Mouse (Mus musculus) liver, embryonic 14.5 days (tissue): ENCODE measurements around the gene Alyref. TPM values are rescaled to one million over a fixed set of nuclear protein-coding genes. Genes with fewer than 3 reads are reported as not detected.

Experiments used
- ATAC-seq: fragments of 200-750 bp; cut with Nextera tagmentation; 2 replicates; pipeline ENCODE4 v1.8.0; 2017; ENCODE audit warnings: moderate number of reproducible peaks, mild to moderate bottlenecking, moderate library complexity; ENCODE audit not compliant: insufficient read depth
- DNase-seq, 3 experiments: peaks; one replicate each; pipeline ENCODE4 v3.0.0-alpha.2; 2012 to 2013; ENCODE audit warnings: low read depth in 3 of 3, low spot score in 3 of 3
- H3K27ac ChIP-seq: fragments of 300-500 bp; sonication (generic); 2 replicates; pipeline ENCODE4 v1.5.1; 2014; ENCODE audit warnings: moderate library complexity, mild to moderate bottlenecking, control low read depth, inconsistent platforms
- H3K27me3 ChIP-seq: fragments of 300-500 bp; sonication (generic); 2 replicates; pipeline ENCODE4 v1.6.1; 2014; ENCODE audit warnings: mild to moderate bottlenecking, low read length, moderate library complexity; ENCODE audit not compliant: control insufficient read depth, insufficient read depth
- H3K36me3 ChIP-seq: fragments of 300-500 bp; sonication (generic); replicated peaks from 2 replicates; pipeline ENCODE4 v1.6.1; 2014; ENCODE audit warnings: low read depth; ENCODE audit not compliant: control insufficient read depth, insufficient read depth
- H3K4me1 ChIP-seq, 2 experiments: fragments of 200-500 bp in 1 of 2; fragments of 300-500 bp in 1 of 2; sonication (generic) in 1 of 2; replicated peaks; 2 replicates each; pipeline ENCODE4 v1.6.1; 2012 to 2014; ENCODE audit warnings: antibody characterized with exemption in 1 of 2, inconsistent platforms in 1 of 2, low read length in 1 of 2; ENCODE audit not compliant: control insufficient read depth in 2 of 2, insufficient read depth in 2 of 2
- H3K4me2 ChIP-seq: fragments of 300-500 bp; sonication (generic); 2 replicates; pipeline ENCODE4 v1.6.1; 2014; ENCODE audit warnings: low read depth, mild to moderate bottlenecking, control low read depth, moderate library complexity
- H3K4me3 ChIP-seq, 2 experiments: fragments of 200-500 bp in 1 of 2; fragments of 300-500 bp in 1 of 2; sonication (generic) in 1 of 2; 2 replicates each; pipeline ENCODE4 v1.5.1; 2012 to 2014; ENCODE audit warnings: low read depth in 2 of 2, low read length in 2 of 2, mild to moderate bottlenecking in 2 of 2, control low read depth in 1 of 2, inconsistent platforms in 1 of 2, moderate library complexity in 1 of 2; ENCODE audit not compliant: insufficient read depth in 1 of 2
- H3K9ac ChIP-seq: fragments of 300-500 bp; sonication (generic); replicated peaks from 2 replicates; pipeline ENCODE4 v1.6.1; 2014; ENCODE audit warnings: mild to moderate bottlenecking, control low read depth, moderate library complexity
- H3K9me3 ChIP-seq: fragments of 300-500 bp; sonication (generic); 2 replicates; pipeline ENCODE4 v1.6.1; 2016; ENCODE audit warnings: low read length, mixed read lengths; ENCODE audit not compliant: control insufficient read depth
- CTCF ChIP-seq: IDR thresholded peaks from 2 replicates; pipeline ENCODE4 v1.5.1; 2016; ENCODE audit warnings: antibody characterized with exemption, low read depth, control low read depth
- EP300 ChIP-seq: IDR thresholded peaks from 2 replicates; pipeline ENCODE4 v1.6.1; 2016; ENCODE audit warnings: antibody characterized with exemption, low read depth
- WGBS: fragments of 180-500 bp; shearing (Covaris S2); extraction: QIAGEN DNeasy Blood & Tissue Kit; methylation state at CpG from one replicate; pipeline ENCODE4 v1.1.7; 2014; ENCODE audit not compliant: insufficient replicate concordance; 5-methylcytosine and 5-hydroxymethylcytosine counted together
- polyA plus RNA-seq, 2 experiments: library from polyadenylated mRNA; depleted of rRNA in 1 of 2; stranded (reverse) in 1 of 2; unstranded in 1 of 2; fragments of >200 nt; fragmentation: Nextera tagmentation in 1 of 2; extraction: Ambion mirVana in 1 of 2; gene quantifications; 2 replicates each; pipeline versions ENCODE4 v1.2.1 to v1.2.3; 2012 to 2014

Gene Alyref
- polyA plus RNA-seq, 2 experiments, result 110 to 349 TPM

DNA sequence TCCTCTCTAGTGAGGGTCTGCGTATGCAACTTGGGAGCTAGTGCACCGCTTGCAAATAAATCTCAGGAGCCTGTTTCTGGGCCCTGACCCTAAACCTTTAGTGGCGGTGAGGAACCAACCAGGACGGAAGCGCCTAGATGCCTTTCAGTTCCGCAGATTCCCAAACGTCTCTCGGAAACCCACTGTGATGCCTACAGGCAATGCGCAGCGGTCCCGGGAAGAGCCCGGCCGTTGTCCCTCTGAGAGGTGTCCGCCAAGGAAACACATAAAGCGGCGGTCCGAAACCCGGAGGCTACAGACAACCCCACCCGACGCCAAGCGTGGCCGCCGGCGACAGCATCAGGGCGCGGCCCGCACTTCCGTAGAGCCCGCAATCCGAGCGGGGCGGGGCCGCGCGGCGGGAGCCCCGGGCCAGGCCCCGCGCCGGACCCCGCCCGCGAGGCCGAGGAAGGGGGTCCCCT is 17.3 kb downstream of the Alyref start:
- H3K27me3 ChIP-seq, result no peaks in the 10 kb centered on the region
- H3K4me1 ChIP-seq, result peaks cover 16 to 19% of the 10 kb centered on the region in 2 experiments
- peaks cover 29% of the 10 kb centered on the region for H3K36me3 ChIP-seq
- H3K4me2 ChIP-seq, result peak overlapping the region; percentile 98
- peak; percentile 71 for ATAC-seq
- H3K9ac ChIP-seq, result peak overlapping the region; percentile 86
- H3K27ac ChIP-seq, result peak overlapping the region; percentile 70
- H3K4me3 ChIP-seq, result peak overlapping the region; percentile 86 to 89
- WGBS, result under 1% methylated on average over 44 of the region's 44 CpGs
- DNase-seq, result no peak
- TF ChIP-seq CTCF (no peak), EP300 (no peak)
- no peaks in the 10 kb centered on the region for H3K9me3 ChIP-seq

GRCm38 (mm10) chr11:120580190-120580589 is 18.0 kb downstream of the Alyref start:
- ATAC-seq (no peak), DNase-seq (no peak)

DNA sequence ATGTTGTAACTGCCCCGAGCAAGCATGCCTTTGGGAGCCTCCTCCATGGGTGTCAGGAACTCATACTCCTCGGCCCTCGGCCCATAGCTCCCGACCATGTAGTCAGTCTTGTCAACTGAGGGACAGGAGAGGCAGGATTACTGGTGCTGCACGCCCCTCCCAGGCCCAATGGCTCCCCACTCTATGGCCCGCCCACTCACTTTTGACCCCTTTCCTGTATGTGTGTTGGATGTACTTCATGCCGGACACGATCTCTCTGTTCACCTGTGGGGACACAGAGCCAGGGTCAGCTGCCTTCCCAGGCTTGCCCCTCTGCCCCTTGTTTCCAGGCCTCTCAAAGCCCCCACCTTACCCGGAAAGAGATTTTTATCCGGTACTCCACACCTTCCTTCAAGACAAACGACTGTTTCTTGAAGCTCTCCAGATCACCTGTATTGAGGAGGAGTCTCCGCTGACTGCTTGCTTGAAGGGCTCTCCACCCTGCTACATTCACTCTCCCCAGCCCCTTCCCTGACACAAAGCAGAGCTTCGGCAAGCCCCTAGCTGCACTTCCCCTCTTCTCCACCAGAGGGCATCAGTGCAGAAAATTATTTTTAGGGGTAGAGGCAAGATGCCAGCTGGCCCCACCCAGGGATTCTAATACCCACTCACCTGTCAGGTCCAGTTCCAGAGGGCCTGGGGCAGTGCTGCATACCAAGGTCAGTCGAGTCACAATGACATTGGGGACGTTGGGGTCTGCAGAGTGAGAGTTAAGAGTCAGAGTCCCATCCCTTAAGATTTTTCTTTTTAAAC is 18.7 kb downstream of the Alyref start:
- peak overlapping the region; percentile 98 for H3K4me2 ChIP-seq
- TF ChIP-seq CTCF (peak; percentile 95), EP300 (no peak)
- H3K4me3 ChIP-seq, result peak overlapping the region; percentile 86 to 89
- H3K9me3 ChIP-seq, result no peaks in the 10 kb centered on the region
- DNase-seq (peak in 1 of 3 experiments; percentile 56), ATAC-seq (no peak)
- no peak overlapping the region for H3K9ac ChIP-seq
- no peaks in the 10 kb centered on the region for H3K27me3 ChIP-seq
- peaks cover 18 to 21% of the 10 kb centered on the region in 2 experiments for H3K4me1 ChIP-seq
- 57% methylated on average over 15 of the region's 15 CpGs for WGBS
- no peak overlapping the region; the same call in 1 of the 2 replicates for H3K27ac ChIP-seq
- peaks cover 18% of the 10 kb centered on the region for H3K36me3 ChIP-seq

More at GRCm38 (mm10) chr11:120580190-120580589, 18.0 kb downstream of the Alyref start:
- H3K27me3 ChIP-seq, result no peaks in the 10 kb centered on the region
- TF ChIP-seq CTCF, result no peak
- H3K4me1 ChIP-seq, result peaks cover 16 to 19% of the 10 kb centered on the region in 2 experiments
- H3K9me3 ChIP-seq, result no peaks in the 10 kb centered on the region
- H3K36me3 ChIP-seq, result peaks cover 22% of the 10 kb centered on the region
- peak overlapping the region; percentile 86 to 89 for H3K4me3 ChIP-seq
- peak overlapping the region; percentile 98 for H3K4me2 ChIP-seq
- peak overlapping the region; percentile 70 for H3K27ac ChIP-seq
- 41% methylated on average over 7 of the region's 7 CpGs for WGBS
- H3K9ac ChIP-seq, result peak overlapping the region; percentile 86

DNA sequence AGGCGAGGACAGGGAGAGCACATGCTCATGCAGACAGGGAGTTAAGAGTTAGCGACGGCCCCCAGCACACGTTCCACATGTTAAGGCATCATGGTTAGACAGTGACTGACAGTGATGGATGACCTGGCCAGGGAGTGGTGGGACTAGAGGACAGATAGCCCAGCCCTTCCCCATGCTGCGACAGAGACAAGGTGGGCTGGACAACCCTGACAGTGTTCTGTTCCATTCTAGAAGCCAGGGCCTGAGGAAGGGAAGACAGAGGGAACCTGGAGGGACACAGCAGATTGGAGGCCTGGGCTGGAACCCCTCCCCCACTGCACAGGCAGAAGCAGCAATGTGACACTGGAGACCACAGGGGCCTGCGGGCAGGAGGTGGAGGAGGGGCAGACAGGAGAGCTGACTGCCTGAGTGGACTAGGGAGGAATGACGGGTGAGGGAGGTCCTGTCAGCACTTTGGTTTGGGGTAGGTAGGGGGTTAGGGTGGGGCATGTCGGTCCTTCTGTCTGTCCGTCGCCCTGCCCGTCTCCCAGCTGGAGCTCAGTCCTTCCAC is 19.4 kb downstream of the Alyref start:
- no peaks in the 10 kb centered on the region for H3K27me3 ChIP-seq
- no peak for TF ChIP-seq CTCF
- no peak for TF ChIP-seq EP300
- H3K36me3 ChIP-seq, result peaks cover 18% of the 10 kb centered on the region
- WGBS, result 87% methylated on average over 11 of the region's 11 CpGs
- H3K27ac ChIP-seq, result no peak overlapping the region
- DNase-seq (no peak), ATAC-seq (no peak)
- H3K9ac ChIP-seq, result no peak overlapping the region
- peaks cover 22 to 25% of the 10 kb centered on the region in 2 experiments for H3K4me1 ChIP-seq
- H3K4me3 ChIP-seq, result no peak overlapping the region
- no peaks in the 10 kb centered on the region for H3K9me3 ChIP-seq
- no peak overlapping the region for H3K4me2 ChIP-seq

DNA sequence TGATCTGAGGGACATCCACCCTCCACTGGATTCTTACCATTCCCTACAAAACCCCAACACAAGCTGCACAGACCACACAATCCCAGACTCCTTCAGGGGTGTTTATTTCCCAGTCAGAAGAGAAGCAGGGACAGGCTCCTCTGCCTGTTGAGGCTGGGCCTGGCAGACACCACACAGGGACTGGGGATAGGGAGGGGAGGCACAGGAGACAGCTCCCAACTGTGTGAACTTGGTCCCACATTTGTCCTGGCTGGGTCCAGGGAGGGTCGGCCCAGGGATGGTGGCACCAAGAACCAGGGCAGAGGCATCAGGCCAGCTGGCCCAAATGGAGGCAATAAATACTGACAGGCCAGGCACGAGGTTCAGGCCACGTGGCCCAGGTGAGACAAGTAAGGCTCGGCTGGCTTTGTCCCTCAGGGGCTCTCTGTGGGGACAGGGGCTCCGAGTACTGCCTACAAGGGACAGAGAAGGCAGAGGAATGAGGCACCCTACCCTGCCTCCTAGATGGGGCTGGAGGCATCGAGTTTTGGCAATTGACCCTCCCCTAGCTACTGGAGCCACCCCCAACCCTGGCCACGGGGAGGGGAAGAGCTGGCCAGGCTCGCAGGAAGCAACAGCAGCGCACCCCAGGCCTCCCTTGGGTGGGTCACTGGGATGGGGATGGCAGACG is 20.0 kb downstream of the Alyref start:
- H3K9me3 ChIP-seq, result no peaks in the 10 kb centered on the region
- H3K27ac ChIP-seq, result no peak overlapping the region
- no peaks in the 10 kb centered on the region for H3K27me3 ChIP-seq
- WGBS, result 76% methylated on average over 10 of the region's 10 CpGs
- H3K9ac ChIP-seq, result no peak overlapping the region
- peaks cover 22 to 25% of the 10 kb centered on the region in 2 experiments for H3K4me1 ChIP-seq
- H3K4me3 ChIP-seq, result no peak overlapping the region
- H3K36me3 ChIP-seq, result peaks cover 18% of the 10 kb centered on the region
- no peak for ATAC-seq
- no peak for DNase-seq
- TF ChIP-seq EP300 (no peak), CTCF (no peak)
- H3K4me2 ChIP-seq, result no peak overlapping the region
